Mouse (Mus musculus) urinary bladder, adult 18-20 months (tissue): ENCODE measurements around the gene Plxna4.

Experiments
- DNase-seq, 2 experiments: peaks; one replicate each; pipeline ENCODE4 v3.0.0; 2022; ENCODE audit warnings: low spot score in 2 of 2, mixed read lengths in 2 of 2

Plxna4 gene

GRCm38 (mm10) chr6:32472062-32472461 is 115.9 kb downstream of the Plxna4 start:
- DNase-seq, result no peak

GRCm38 (mm10) chr6:32471639-32472038 is 116.4 kb downstream of the Plxna4 start:
- DNase-seq, result no peak

GRCm38 (mm10) chr6:32469196-32469595 is 118.8 kb downstream of the Plxna4 start:
- no peak for DNase-seq

GRCm38 (mm10) chr6:32465129-32465528 is 122.9 kb downstream of the Plxna4 start:
- no peak for DNase-seq

GRCm38 (mm10) chr6:32464637-32465036 is 123.4 kb downstream of the Plxna4 start:
- DNase-seq, result no peak

GRCm38 (mm10) chr6:32464046-32464445 is 123.9 kb downstream of the Plxna4 start:
- no peak for DNase-seq

GRCm38 (mm10) chr6:32460400-32460799 is 127.6 kb downstream of the Plxna4 start:
- DNase-seq, result no peak

- DNase-seq, result no peak
These were observed 131.4 kb downstream of the Plxna4 start for GRCm38 (mm10) chr6:32456641-32457040.

- no peak for DNase-seq
These were observed 136.1 kb downstream of the Plxna4 start for GRCm38 (mm10) chr6:32451851-32452250.

GRCm38 (mm10) chr6:32449237-32449963 is 138.6 kb downstream of the Plxna4 start:
- DNase-seq, result no peak

GRCm38 (mm10) chr6:32448787-32449186 is 139.2 kb downstream of the Plxna4 start:
- no peak for DNase-seq

- no peak for DNase-seq
These were observed 141.7 kb downstream of the Plxna4 start for GRCm38 (mm10) chr6:32446276-32446675.

- no peak for DNase-seq
These were observed 142.7 kb downstream of the Plxna4 start for GRCm38 (mm10) chr6:32445246-32445645.

GRCm38 (mm10) chr6:32444393-32444792 is 143.6 kb downstream of the Plxna4 start:
- no peak for DNase-seq

GRCm38 (mm10) chr6:32443679-32444078 is 144.3 kb downstream of the Plxna4 start:
- DNase-seq, result no peak

GRCm38 (mm10) chr6:32439434-32439833 is 148.6 kb downstream of the Plxna4 start:
- no peak for DNase-seq

- DNase-seq, result no peak
These were observed 150.8 kb downstream of the Plxna4 start for GRCm38 (mm10) chr6:32437219-32437618.

GRCm38 (mm10) chr6:32423124-32423523 is 164.9 kb downstream of the Plxna4 start:
- DNase-seq, result no peak

- DNase-seq, result no peak
These were observed 167.4 kb downstream of the Plxna4 start for GRCm38 (mm10) chr6:32420610-32421009.

- no peak for DNase-seq
These were observed 170.6 kb downstream of the Plxna4 start for GRCm38 (mm10) chr6:32417351-32417750.

GRCm38 (mm10) chr6:32411325-32411724 is 176.7 kb downstream of the Plxna4 start:
- DNase-seq, result no peak

- DNase-seq, result no peak
These were observed 178.4 kb downstream of the Plxna4 start for GRCm38 (mm10) chr6:32409625-32410024.

GRCm38 (mm10) chr6:32407574-32408185 is 180.3 kb downstream of the Plxna4 start:
- no peak for DNase-seq
